Mouse (Mus musculus): ENCODE results near the gene Pak6.
"Not testable (repeated sequence)": the region's sequence is repeated elsewhere in the genome, so short reads cannot be mapped to it uniquely, and the experiment has no call there.

Pak6 gene

GRCm38 (mm10) chr2:118662902-118663803, at the start of gene Pak6:
TSS of gene Pak6 (plus strand) at chr2:118663303.
- DNase-seq (ENCODE audit: low spot score in 2 of 2): peak; percentile 73 to 78

GRCm38 (mm10) chr2:118618013-118618412, 45.1 kb upstream of the Pak6 start:
- no peak for DNase-seq (ENCODE audit: low spot score in 2 of 2)

DNA sequence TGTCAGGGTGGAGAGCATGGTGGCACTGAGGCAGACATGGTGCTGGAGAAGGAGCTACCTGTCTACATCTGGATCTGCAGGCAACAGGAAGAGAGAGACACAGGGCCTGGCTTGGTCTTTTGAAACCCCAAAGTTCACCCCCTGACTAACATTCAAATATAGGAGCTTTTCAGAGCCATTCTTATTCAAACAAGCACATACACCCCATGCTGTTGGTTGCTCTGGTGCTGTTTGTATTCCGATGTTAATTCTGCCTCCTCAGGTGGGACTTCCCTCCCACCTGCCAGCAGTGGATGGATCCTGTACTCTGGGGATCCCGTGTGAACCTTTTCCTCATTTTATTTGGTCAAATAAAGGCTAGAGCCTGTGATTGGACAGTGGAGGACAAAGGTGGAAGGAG, 43.0 kb upstream of the Pak6 start:
- no peak for DNase-seq (ENCODE audit: low spot score in 2 of 2)

DNA sequence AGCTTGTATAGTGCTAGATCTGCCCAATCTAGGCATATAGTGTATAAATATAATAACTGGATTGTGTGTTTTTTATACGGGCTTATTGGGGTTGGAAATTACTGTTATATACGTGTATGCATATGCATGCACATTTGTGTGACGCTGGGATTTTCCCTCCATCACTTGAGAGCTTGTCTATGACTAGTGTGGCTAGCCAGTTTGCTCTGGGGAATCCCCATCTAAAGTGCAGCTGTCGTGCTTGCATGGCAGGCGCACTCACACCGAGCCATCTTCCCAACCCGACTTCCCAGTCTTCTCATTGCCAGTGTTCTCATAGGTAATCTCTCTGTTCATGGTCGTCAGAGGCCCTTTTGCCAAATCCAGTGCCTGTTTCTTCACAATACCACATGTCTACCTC, 42.5 kb upstream of the Pak6 start:
- DNase-seq (ENCODE audit: low spot score in 2 of 2): no peak

- DNase-seq (ENCODE audit: low spot score in 2 of 2): no peak
Observed at GRCm38 (mm10) chr2:118629276-118629675, 33.8 kb upstream of the Pak6 start.

DNA sequence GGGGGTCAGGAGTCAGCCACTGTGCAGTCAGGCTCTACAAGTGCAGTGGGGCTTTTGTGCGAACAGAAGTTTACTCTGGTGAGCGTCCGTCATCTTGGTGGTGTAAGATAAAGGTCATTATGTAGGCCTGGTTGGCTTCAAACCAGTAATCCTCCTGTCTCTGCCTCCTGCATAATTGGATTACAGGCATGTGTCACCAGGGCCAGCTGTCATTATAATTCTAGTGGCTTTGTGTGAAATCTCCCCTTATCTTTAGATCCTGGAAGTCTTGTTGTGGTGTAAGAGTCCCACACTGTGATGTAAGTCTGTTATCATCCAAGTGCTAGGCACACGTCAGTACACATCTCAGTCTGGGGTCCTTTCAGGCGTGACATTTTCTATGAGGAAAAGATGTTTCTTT, 29.7 kb upstream of the Pak6 start:
- DNase-seq (ENCODE audit: low spot score in 2 of 2): no peak

GRCm38 (mm10) chr2:118637258-118637657, 25.8 kb upstream of the Pak6 start:
- DNase-seq (ENCODE audit: low spot score in 2 of 2): no peak

DNA sequence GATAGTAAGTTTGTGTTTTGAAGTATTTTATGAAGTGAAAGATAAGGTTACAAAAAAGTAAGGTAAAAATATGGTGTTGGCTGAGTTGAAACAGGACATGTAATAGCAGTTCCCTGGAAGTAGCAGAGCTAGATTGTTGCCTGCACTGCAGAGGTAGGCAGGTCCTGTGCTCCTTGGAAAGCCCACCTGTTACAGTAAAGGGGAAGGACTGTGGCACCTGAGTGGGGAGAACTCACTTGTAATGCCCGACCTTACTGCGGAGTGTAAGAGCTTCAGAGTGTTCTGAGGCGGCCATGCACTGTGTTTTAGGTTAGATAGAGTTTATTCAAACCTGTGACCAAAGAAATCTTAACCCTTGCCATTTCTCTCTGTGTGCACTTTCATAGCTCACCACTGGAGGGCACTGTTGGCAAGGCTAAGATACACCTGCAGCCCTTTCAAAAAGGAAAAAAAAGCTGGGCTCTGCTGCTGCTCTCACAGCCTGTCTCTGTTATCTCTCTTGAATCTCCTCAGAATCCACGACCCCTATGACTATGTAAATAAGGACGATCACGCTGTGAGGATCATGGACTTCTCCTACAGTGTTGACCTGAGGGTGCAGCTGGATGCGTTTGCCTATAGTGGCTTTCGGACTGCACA, 25.1 kb upstream of the Pak6 start:
- DNase-seq (ENCODE audit: low spot score in 2 of 2): peak; percentile 76 to 81

DNA sequence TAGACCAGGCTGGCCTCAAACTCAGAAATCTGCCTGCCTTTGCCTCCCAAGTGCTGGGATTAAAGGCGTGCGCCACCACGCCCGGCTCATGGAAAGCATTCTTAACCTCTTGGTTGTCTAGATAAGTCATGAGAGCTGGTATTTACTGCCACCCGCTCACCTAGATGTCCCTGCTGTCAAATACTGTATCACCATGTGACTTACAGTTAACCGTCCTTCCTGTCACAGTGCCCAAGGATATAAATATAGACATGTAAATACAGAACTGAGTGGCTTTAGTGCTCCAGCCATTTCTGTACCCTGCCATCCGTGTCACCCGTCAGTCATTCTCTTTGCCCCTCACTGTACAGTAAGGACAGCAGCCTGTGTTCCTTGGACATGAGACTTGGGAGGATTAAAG, 24.4 kb upstream of the Pak6 start:
- no peak for DNase-seq (ENCODE audit: low spot score in 2 of 2)

- DNase-seq (ENCODE audit: low spot score in 2 of 2): no peak
Observed at GRCm38 (mm10) chr2:118641147-118641546, 22.0 kb upstream of the Pak6 start.

DNA sequence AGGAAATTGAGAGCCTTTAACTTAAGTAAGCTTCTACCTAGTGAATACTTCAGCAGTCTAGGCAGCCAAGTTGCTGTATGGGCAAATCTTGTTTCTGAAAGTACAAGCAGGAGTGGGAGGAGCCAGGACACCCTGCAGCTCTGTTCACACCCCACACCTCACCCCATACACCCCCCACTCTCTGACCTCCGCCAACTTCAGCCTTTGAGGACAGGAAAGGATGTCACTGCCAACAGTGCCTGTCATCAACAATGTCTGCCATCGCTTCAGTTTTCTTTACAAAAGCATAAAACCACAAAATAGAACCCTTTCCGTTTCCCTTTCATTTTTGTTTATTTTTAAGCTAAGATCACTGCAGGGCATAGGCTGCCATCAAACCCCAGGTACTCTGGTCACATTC, 20.7 kb upstream of the Pak6 start:
- no peak for DNase-seq (ENCODE audit: low spot score in 2 of 2)

- DNase-seq (ENCODE audit: low spot score in 2 of 2): no peak
Observed at GRCm38 (mm10) chr2:118642942-118643341, 20.2 kb upstream of the Pak6 start.

- DNase-seq (ENCODE audit: low spot score in 2 of 2): no peak
Observed at GRCm38 (mm10) chr2:118646665-118647064, 16.4 kb upstream of the Pak6 start.

GRCm38 (mm10) chr2:118650697-118651096, 12.4 kb upstream of the Pak6 start:
- DNase-seq (ENCODE audit: low spot score in 2 of 2): not testable (repeated sequence)

GRCm38 (mm10) chr2:118656688-118657281, 6.3 kb upstream of the Pak6 start:
- no peak for DNase-seq (ENCODE audit: low spot score in 2 of 2)

GRCm38 (mm10) chr2:118658457-118658856, 4.6 kb upstream of the Pak6 start:
- no peak for DNase-seq (ENCODE audit: low spot score in 2 of 2)

- peak; percentile 56 for DNase-seq (ENCODE audit: low spot score in 2 of 2)
Observed at GRCm38 (mm10) chr2:118659077-118659476, 4.0 kb upstream of the Pak6 start.

- no peak for DNase-seq (ENCODE audit: low spot score in 2 of 2)
Observed at GRCm38 (mm10) chr2:118659493-118659892, 3.6 kb upstream of the Pak6 start.

DNA sequence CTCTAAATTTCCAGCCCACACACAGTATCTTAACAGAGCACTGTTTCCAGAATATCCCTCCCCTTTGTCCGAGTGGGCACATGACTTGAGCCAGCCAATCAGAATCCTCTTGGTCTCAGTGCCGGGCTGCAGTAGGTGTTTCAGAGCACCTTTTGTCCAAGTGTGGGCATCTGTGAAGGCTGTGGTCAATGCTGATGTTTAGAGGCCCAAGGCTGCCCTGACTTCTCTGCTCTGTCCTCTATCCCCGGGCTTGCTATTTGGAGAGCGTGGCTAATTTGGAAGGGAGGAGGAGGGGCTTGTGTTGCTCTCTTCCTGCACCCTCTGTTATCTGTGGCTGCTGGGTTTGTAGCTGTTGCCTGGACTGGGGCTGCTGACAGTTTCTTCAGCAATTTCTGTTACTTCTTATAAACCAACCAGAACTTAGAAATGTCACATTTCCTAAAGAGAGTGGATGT, 3.1 kb upstream of the Pak6 start:
- DNase-seq (ENCODE audit: low spot score in 2 of 2): peak; percentile 44 to 63

DNA sequence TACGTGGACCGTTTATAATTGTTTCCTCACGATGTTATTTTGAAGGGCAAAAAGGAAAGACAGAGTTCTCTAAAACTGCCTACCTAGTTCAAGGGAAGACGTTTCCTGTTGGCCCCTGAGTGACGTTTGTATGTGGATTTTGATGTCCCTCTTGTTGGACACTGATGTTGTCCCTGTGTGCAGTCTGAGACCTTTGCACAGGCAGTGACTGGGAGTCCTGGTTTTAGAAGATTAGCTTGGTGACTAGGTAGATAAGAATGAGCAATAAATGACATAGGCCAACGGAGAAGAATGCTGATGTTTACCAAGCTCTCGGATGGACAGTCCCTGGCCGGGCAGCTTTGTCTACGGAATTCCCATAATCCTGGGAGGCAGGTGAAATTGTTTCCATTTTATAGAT, 1.2 kb upstream of the Pak6 start:
- no peak for DNase-seq (ENCODE audit: low spot score in 2 of 2)

- peak; percentile 47 for DNase-seq (ENCODE audit: low spot score in 2 of 2)
Observed at GRCm38 (mm10) chr2:118663804-118664766, 982 bp downstream of the Pak6 start.
